Mouse (Mus musculus) intestine, embryonic 14.5 days (tissue): ENCODE measurements around the gene Tbc1d22b. TPM values are rescaled to one million over a fixed set of nuclear protein-coding genes. Genes with fewer than 3 reads are reported as not detected.
"Not testable (repeated sequence)": the region's sequence is repeated elsewhere in the genome, so short reads cannot be mapped to it uniquely, and the experiment has no call there.

Experiments
- ATAC-seq: fragments of 200-750 bp; cut with Nextera tagmentation; replicated peaks from 2 replicates; pipeline ENCODE4 v1.8.0; 2017; ENCODE audit warnings: low read depth, moderate number of reproducible peaks, moderate TSS enrichment, moderate library complexity; ENCODE audit not compliant: low FRiP score, low TSS enrichment
- DNase-seq: peaks from one replicate; pipeline ENCODE4 v3.0.0-alpha.2; 2018; ENCODE audit warnings: low spot score
- H3K27ac ChIP-seq: fragments of 300-500 bp; sonication (generic); 2 replicates; pipeline ENCODE4 v1.5.1; 2014; ENCODE audit warnings: low read depth, mild to moderate bottlenecking, control low read depth
- H3K27me3 ChIP-seq: fragments of 300-500 bp; sonication (generic); replicated peaks from 2 replicates; pipeline ENCODE4 v1.6.1; 2014; ENCODE audit warnings: low read length, control low read depth; ENCODE audit not compliant: control insufficient read depth, insufficient read depth
- H3K36me3 ChIP-seq: fragments of 300-500 bp; sonication (generic); 2 replicates; pipeline ENCODE4 v1.6.1; 2014; ENCODE audit warnings: low read length, control low read depth; ENCODE audit not compliant: control insufficient read depth, insufficient read depth
- H3K4me1 ChIP-seq: fragments of 300-500 bp; sonication (generic); replicated peaks from 2 replicates; pipeline ENCODE4 v1.6.1; 2014; ENCODE audit warnings: low read length, control low read depth, mixed read lengths; ENCODE audit not compliant: control insufficient read depth, insufficient read depth
- H3K4me2 ChIP-seq: fragments of 300-500 bp; sonication (generic); 2 replicates; pipeline ENCODE4 v1.6.1; 2014; ENCODE audit warnings: low read length
- H3K4me3 ChIP-seq: fragments of 300-500 bp; sonication (generic); 2 replicates; pipeline ENCODE4 v1.5.1; 2014; ENCODE audit warnings: low read depth, low read length, control low read depth, mixed read lengths
- H3K9ac ChIP-seq: fragments of 300-500 bp; sonication (generic); 2 replicates; pipeline ENCODE4 v1.6.1; 2014; ENCODE audit warnings: mild to moderate bottlenecking, low read length
- H3K9me3 ChIP-seq: fragments of 300-500 bp; sonication (generic); 2 replicates; pipeline ENCODE4 v1.6.1; 2016; ENCODE audit warnings: low read length, control low read depth; ENCODE audit not compliant: control insufficient read depth
- WGBS: fragments of 180-500 bp; shearing (Covaris S2); extraction: QIAGEN DNeasy Blood & Tissue Kit; methylation state at CpG from one replicate; pipeline ENCODE4 v1.1.7; 2014; 5-methylcytosine and 5-hydroxymethylcytosine counted together
- polyA plus RNA-seq: library from polyadenylated mRNA; unstranded; fragments of >200 nt; fragmentation: Nextera tagmentation; extraction: Ambion mirVana; gene quantifications from 2 replicates; pipeline ENCODE4 v1.2.1, GENCODE M21; 2014

Gene Tbc1d22b
- polyA plus RNA-seq, 1 experiment from 2014 or later = 14.0 TPM

GRCm38 (mm10) chr17:29595891-29596770, 46.5 kb downstream of the Tbc1d22b start:
- Histone ChIP-seq H3K36me3 (peaks cover 41% of the 10 kb centered on the region), H3K4me2 (no peak overlapping the region), H3K4me1 (no peaks in the 10 kb centered on the region), H3K9ac (no peak overlapping the region), H3K9me3 (no peaks in the 10 kb centered on the region), H3K27me3 (no peaks in the 10 kb centered on the region), H3K4me3 (no peak overlapping the region), H3K27ac (no peak overlapping the region)
- ATAC-seq (no peak), DNase-seq (no peak)
- WGBS = 81% methylated on average over 14 of the region's 15 CpGs

DNA sequence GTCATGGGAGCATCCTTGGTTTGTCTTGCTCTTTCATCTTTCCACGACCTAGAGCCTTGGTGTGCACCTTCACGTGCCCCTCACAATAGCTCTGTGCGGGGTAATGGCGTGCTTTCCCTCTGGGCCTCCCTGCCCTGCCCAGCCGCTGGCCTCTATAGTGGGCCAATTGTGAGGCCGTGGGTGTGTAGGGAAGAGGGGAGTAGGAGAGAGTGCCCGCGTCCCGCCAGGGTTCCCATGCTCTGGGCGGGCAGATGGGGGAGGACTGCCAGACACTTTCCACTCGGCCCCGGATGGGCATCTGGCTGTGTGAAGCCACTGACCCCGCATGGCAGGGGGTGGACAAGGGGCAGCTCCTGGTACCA, 47.2 kb downstream of the Tbc1d22b start:
- Histone ChIP-seq H3K27me3 (no peaks in the 10 kb centered on the region), H3K4me2 (no peak overlapping the region), H3K4me1 (no peaks in the 10 kb centered on the region), H3K4me3 (no peak overlapping the region), H3K9ac (no peak overlapping the region), H3K36me3 (peaks cover 41% of the 10 kb centered on the region), H3K9me3 (no peaks in the 10 kb centered on the region), H3K27ac (no peak overlapping the region)
- no peak for DNase-seq
- 93% methylated on average over 13 of the region's 13 CpGs for WGBS
- no peak for ATAC-seq

DNA sequence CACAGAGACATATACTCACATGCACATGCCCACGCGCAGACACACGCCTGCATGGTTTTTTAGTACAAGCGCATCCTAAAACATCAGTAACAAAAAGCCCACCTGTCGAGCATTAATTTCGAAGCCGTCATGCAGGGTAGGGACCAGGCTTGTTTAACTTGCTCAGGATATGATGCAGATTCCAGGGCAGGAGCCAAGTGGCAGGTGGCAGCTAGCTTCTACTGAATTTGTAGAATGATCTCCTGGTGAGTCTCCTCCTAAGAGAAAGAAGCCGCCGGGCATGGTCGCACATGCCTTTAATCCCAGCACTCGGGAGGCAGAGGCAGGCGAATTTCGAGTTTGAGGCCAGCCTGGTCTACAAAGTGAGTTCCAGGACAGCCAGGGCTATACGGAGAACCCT, 49.5 kb downstream of the Tbc1d22b start:
- no peak for ATAC-seq
- DNase-seq = no peak

DNA sequence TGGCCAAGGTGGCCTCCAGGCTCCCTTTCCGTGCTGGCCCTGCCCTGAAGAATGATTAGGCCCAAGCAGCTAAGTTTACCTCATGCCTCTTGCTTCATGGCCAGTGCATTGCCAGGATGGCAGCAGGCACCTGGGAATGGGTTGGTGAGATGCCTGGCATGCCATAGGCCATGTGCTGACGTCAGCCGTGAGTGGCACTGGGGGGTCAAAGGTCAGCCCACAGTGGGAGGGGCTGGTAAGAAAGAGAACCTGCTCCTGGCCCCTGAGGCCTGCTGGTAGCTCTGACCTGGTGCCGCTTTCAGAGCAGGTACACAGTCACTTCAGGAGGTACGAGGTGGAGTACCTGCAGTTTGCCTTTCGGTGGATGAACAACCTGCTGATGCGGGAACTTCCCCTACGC, 50.0 kb downstream of the Tbc1d22b start:
- ATAC-seq (no peak), DNase-seq (no peak)
- Histone ChIP-seq H3K4me2 (no peak overlapping the region), H3K27me3 (no peaks in the 10 kb centered on the region), H3K4me1 (no peaks in the 10 kb centered on the region), H3K27ac (no peak overlapping the region), H3K9ac (no peak overlapping the region), H3K36me3 (peaks cover 45% of the 10 kb centered on the region), H3K4me3 (no peak overlapping the region), H3K9me3 (0 out of 2 replicates have a peak, but pooled peaks cover 4% of the 10 kb centered on the region)
- WGBS = 87% methylated on average over 8 of the region's 8 CpGs

More for the DNA sequence above, 49.5 kb downstream of the Tbc1d22b start:
- Histone ChIP-seq H3K9me3 (0 out of 2 replicates have a peak, but pooled peaks cover 4% of the 10 kb centered on the region), H3K4me3 (no peak overlapping the region), H3K27me3 (no peaks in the 10 kb centered on the region), H3K9ac (no peak overlapping the region), H3K36me3 (peaks cover 44% of the 10 kb centered on the region), H3K27ac (no peak overlapping the region), H3K4me1 (no peaks in the 10 kb centered on the region), H3K4me2 (no peak overlapping the region)
- 94% methylated on average over 14 of the region's 14 CpGs for WGBS

GRCm38 (mm10) chr17:29601391-29601790, 51.8 kb downstream of the Tbc1d22b start:
- Histone ChIP-seq H3K9me3 (0 out of 2 replicates have a peak, but pooled peaks cover 4% of the 10 kb centered on the region), H3K27ac (no peak overlapping the region), H3K27me3 (no peaks in the 10 kb centered on the region), H3K36me3 (peaks cover 37% of the 10 kb centered on the region), H3K4me1 (no peaks in the 10 kb centered on the region), H3K9ac (no peak overlapping the region), H3K4me2 (no peak overlapping the region), H3K4me3 (no peak overlapping the region)
- WGBS = 54% methylated on average over 4 of the region's 4 CpGs
- no peak for ATAC-seq
- DNase-seq = no peak

DNA sequence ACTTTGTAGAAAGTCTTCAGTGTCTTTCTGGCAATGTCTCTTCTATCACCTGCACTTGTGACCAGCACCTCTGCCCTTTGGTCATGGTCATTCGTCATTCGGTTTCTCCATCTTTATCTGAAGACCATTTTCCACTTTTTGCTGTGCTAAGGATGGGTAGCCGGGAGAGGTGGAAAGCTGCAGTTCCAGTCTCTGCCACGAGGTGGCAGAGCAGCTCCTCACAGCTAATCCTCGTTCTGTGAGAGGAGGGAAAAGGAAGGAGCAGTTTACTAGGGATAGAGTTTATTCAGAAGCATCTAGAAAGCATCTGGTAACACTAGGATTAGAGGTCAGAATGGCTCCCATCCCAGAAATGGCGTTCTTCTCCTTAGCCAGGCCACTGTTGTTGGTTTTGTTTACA, 53.7 kb downstream of the Tbc1d22b start:
- DNase-seq (peak; percentile 93), ATAC-seq (no peak)
- no peaks in the 10 kb centered on the region for H3K27me3 ChIP-seq
- H3K36me3 ChIP-seq = peaks cover 35% of the 10 kb centered on the region
- H3K9ac ChIP-seq = no peak overlapping the region
- H3K9me3 ChIP-seq = 0 out of 2 replicates have a peak, but pooled peaks cover 4% of the 10 kb centered on the region
- WGBS = 23% methylated on average over 6 of the region's 6 CpGs
- no peaks in the 10 kb centered on the region for H3K4me1 ChIP-seq
- no peak overlapping the region for H3K4me2 ChIP-seq
- no peak overlapping the region for H3K4me3 ChIP-seq
- no peak overlapping the region for H3K27ac ChIP-seq

- H3K36me3 ChIP-seq, H3K9ac ChIP-seq, H3K9me3 ChIP-seq, DNase-seq, H3K4me2 ChIP-seq, H3K27ac ChIP-seq, H3K4me3 ChIP-seq, ATAC-seq, H3K27me3 ChIP-seq: not testable (repeated sequence)
- 81% methylated on average over 5 of the region's 5 CpGs for WGBS
- H3K4me1 ChIP-seq = peaks cover 16% of the 10 kb centered on the region
Measured at GRCm38 (mm10) chr17:29613453-29613852, 63.9 kb downstream of the Tbc1d22b start.

DNA sequence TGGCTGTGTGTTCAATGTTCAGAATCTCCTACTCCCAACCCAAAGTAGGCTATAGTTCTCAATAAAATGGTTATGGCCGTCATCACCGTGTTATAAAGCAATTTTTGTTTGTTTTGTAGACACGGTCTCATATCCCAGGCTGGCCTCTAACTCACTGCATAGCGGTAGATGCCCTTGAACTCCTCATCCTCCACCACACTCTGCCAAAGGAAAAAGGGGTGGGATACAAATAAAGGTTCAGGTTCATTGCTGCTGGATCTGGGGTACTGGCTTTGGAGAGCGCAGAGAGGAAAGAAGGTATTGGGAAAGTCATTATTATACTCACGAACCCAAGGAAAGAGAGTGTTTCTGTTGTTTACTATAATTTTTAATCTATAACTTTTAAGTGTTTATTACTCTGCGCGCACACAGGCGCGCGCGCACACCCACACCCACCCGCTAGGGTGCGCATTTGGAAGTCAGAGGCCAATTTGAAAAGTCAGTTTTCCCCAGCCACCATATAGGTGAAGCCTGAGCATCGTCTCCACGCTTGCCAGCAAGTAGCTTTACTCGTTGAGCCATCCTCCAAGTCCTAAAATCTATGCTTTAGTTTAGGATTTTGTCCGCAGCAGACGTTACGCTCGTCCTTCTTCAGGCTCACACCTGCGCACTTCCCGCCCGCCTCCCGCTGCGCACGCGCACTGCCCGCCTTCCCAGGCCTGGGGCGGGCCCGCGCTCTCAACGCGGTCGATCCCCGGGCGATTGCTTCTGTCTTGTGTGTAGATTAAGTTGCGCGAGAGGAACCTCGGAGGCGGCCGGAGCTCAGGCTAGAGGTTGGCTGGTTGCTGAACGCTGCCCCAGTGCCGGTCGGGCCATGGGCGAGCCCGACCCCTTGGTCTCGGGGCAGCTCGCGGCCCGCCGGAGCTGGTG, 64.8 kb downstream of the Tbc1d22b start, which contains the start of the genes Rnf8 and Gm28043:
TSS of gene Rnf8 (plus strand) at position 676 of the 909 bp plus-strand sequence.
TSS of gene Gm28043 (plus strand) at position 762 of the 909 bp plus-strand sequence.
- H3K4me2 ChIP-seq = peak within 1 kb of the TSS; percentile 64
- H3K36me3 ChIP-seq = peaks cover 12% of the 10 kb centered on the region
- H3K27ac ChIP-seq = peak within 1 kb of the TSS; percentile 96
- ATAC-seq = peak; percentile 91
- peak within 1 kb of the TSS; percentile 97 for H3K9ac ChIP-seq
- peaks cover 16% of the 10 kb centered on the region for H3K4me1 ChIP-seq
- peak within 1 kb of the TSS; percentile 94 for H3K4me3 ChIP-seq
- WGBS = under 1% methylated on average over 52 of the region's 52 CpGs
- H3K9me3 ChIP-seq = no peaks in the 10 kb centered on the region
- peak; percentile 94 for DNase-seq
- H3K27me3 ChIP-seq = no peaks in the 10 kb centered on the region
